ENCODE assay signal across 8 mouse cellular contexts in genomic region chr17:4996814-4997549, GRCm38 (mm10). TPM values are rescaled to one million over a fixed set of nuclear protein-coding genes. Genes with fewer than 3 reads are reported as not detected.
DNase-seq lines count a peak whose midpoint lies in the region; ATAC-seq lines count a peak whose summit lies in the region.

No protein-coding gene starts in this region.

- DNase-seq in cerebellum, adult 11 months: peak; percentile 26
- DNase-seq in cerebellum, adult 11-12 months: no peak
- peak; percentile 87 for DNase-seq in 416B (ENCODE audit: low read depth)
- peak; percentile 65 to 69 for DNase-seq in cerebellum, postnatal 10 days
- DNase-seq in kidney, postnatal 36 days: peak; percentile 43 to 67
- peak; percentile 93 for DNase-seq in midbrain, embryonic 11.5 days (ENCODE audit: low spot score, missing footprints)
- no peak for DNase-seq in ovary, postnatal 14 days (ENCODE audit: low spot score)

- H3K4me2 ChIP-seq in heart, embryonic 12.5 days: peak overlapping the region; percentile 86
- peak overlapping the region; percentile 64 for H3K4me2 ChIP-seq in midbrain, embryonic 11.5 days

- peak overlapping the region; percentile 100 for H3K9ac ChIP-seq in heart, embryonic 12.5 days
- H3K9ac ChIP-seq in midbrain, embryonic 11.5 days (ENCODE audit: low read length): peak overlapping the region; percentile 100

- H3K36me3 ChIP-seq in heart, embryonic 12.5 days: no peaks in the 10 kb centered on the region
- no peaks in the 10 kb centered on the region for H3K36me3 ChIP-seq in midbrain, embryonic 11.5 days (ENCODE audit: control insufficient read depth, insufficient read depth, low read length)

- H3K9me3 ChIP-seq in heart, embryonic 12.5 days (replicated peaks): no peaks in the 10 kb centered on the region
- H3K9me3 ChIP-seq in midbrain, embryonic 11.5 days (ENCODE audit: control insufficient read depth, low read length): no peaks in the 10 kb centered on the region

- peaks cover 23% of the 10 kb centered on the region for H3K4me1 ChIP-seq in heart, embryonic 12.5 days (replicated peaks)
- H3K4me1 ChIP-seq in midbrain, embryonic 11.5 days (ENCODE audit: control insufficient read depth, insufficient read depth, low read length): peaks cover 40% of the 10 kb centered on the region

- peak overlapping the region; percentile 98 for H3K27ac ChIP-seq in heart, embryonic 12.5 days (ENCODE audit: poor library complexity, severe bottlenecking)
- H3K27ac ChIP-seq in midbrain, embryonic 11.5 days (ENCODE audit: low read depth, low read length): peak overlapping the region; percentile 100

- peak overlapping the region; percentile 98 for H3K4me3 ChIP-seq in heart, embryonic 12.5 days
- H3K4me3 ChIP-seq in midbrain, embryonic 11.5 days (ENCODE audit: low read depth, low read length): peak overlapping the region; percentile 73

- no peaks in the 10 kb centered on the region for H3K27me3 ChIP-seq in heart, embryonic 12.5 days (replicated peaks)
- no peaks in the 10 kb centered on the region for H3K27me3 ChIP-seq in midbrain, embryonic 11.5 days (ENCODE audit: control insufficient read depth, insufficient read depth, low read length)

- no peak for ATAC-seq in heart, embryonic 12.5 days (ENCODE audit: insufficient number of reproducible peaks, low FRiP score)
- no peak for ATAC-seq in midbrain, embryonic 11.5 days (ENCODE audit: low FRiP score)

- WGBS in heart, embryonic 12.5 days: under 1% methylated on average over 20 of the region's 20 CpGs
- under 1% methylated on average over 20 of the region's 20 CpGs for WGBS in midbrain, embryonic 11.5 days

RNA-seq across cellular contexts. Expression of gene Arid1b, which starts 2.9 kb away (rescaled TPM):
- 8.1 and 8.7 TPM in 2 replicates for polyA plus RNA-seq in heart, embryonic 12.5 days (2016; fragmentation: Nextera tagmentation; extraction: Ambion mirVana)
- 11.6 and 12.2 TPM in 2 replicates for polyA plus RNA-seq in midbrain, embryonic 11.5 days (2014; fragmentation: Nextera tagmentation; extraction: Ambion mirVana)

Comparison
In these comparisons a context has a peak if more than half of its experiments do, and no peak if none do; other contexts are left out.
1. DNase-seq: peak in cerebellum, adult 11 months (single experiment), 416B (single experiment), cerebellum, postnatal 10 days (2 of 2), kidney, postnatal 36 days (2 of 2) and midbrain, embryonic 11.5 days (single experiment); none in cerebellum, adult 11-12 months (single experiment) and ovary, postnatal 14 days (single experiment).